Mouse (Mus musculus): ENCODE results near the gene Lsm2. TPM values are rescaled to one million over a fixed set of nuclear protein-coding genes. Genes with fewer than 3 reads are reported as not detected.

Gene Lsm2
- polyA plus RNA-seq, 1 experiment from 2014 or later = 216 TPM

DNA sequence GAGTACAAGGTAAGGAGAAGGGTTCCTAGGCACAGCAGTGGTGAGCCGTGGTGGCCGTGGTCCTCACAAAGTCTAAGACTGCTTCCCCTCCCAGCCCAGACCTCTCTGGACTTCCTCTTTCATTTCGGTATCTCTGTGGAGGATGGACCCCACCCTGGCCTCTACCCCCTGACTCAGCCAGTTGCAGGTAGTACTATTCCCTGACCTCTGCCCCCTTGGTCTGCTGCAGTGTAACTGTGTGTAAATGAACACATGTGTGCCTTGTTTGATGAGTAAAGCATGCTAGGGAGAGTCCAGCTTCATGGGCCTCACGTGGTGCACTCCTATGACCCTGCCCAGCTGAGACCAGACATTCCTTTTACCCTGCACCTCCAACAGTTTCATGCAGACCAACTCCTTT lies 42.1 kb downstream of the Lsm2 start:
- H3K36me3 ChIP-seq (ENCODE audit: control insufficient read depth, insufficient read depth, low read length) = no peaks in the 10 kb centered on the region
- H3K4me2 ChIP-seq (ENCODE audit: low read length) = no peak overlapping the region
- H3K9me3 ChIP-seq (ENCODE audit: control insufficient read depth, low read length) = no peaks in the 10 kb centered on the region
- ATAC-seq (replicated peaks; ENCODE audit: low FRiP score, low TSS enrichment, low read depth) = peak; percentile 14; the same call in 1 of the 2 replicates
- no peak for DNase-seq (ENCODE audit: low spot score)
- H3K4me3 ChIP-seq (ENCODE audit: low read depth, low read length) = no peak overlapping the region
- H3K27ac ChIP-seq (ENCODE audit: low read depth) = no peak overlapping the region
- no peaks in the 10 kb centered on the region for H3K27me3 ChIP-seq (replicated peaks; ENCODE audit: control insufficient read depth, insufficient read depth, low read length)
- H3K4me1 ChIP-seq (replicated peaks; ENCODE audit: control insufficient read depth, insufficient read depth, low read length) = peaks cover 20% of the 10 kb centered on the region; the same call in 1 of the 2 replicates
- no peak overlapping the region for H3K9ac ChIP-seq (ENCODE audit: low read length)
- WGBS = 63% methylated on average over 4 of the region's 4 CpGs

GRCm38 (mm10) chr17:35024261-35024660 lies 42.6 kb downstream of the Lsm2 start:
- no peak for ATAC-seq (replicated peaks; ENCODE audit: low FRiP score, low TSS enrichment, low read depth)
- H3K4me1 ChIP-seq (replicated peaks; ENCODE audit: control insufficient read depth, insufficient read depth, low read length) = peaks cover 20% of the 10 kb centered on the region; the same call in 1 of the 2 replicates
- no peaks in the 10 kb centered on the region for H3K9me3 ChIP-seq (ENCODE audit: control insufficient read depth, low read length)
- no peak overlapping the region for H3K4me3 ChIP-seq (ENCODE audit: low read depth, low read length)
- H3K9ac ChIP-seq (ENCODE audit: low read length) = no peak overlapping the region
- no peaks in the 10 kb centered on the region for H3K27me3 ChIP-seq (replicated peaks; ENCODE audit: control insufficient read depth, insufficient read depth, low read length)
- WGBS = 70% methylated on average over 13 of the region's 13 CpGs
- no peak overlapping the region for H3K27ac ChIP-seq (ENCODE audit: low read depth)
- H3K36me3 ChIP-seq (ENCODE audit: control insufficient read depth, insufficient read depth, low read length) = no peaks in the 10 kb centered on the region
- no peak for DNase-seq (ENCODE audit: low spot score)
- H3K4me2 ChIP-seq (ENCODE audit: low read length) = no peak overlapping the region

- Histone ChIP-seq H3K27ac (ENCODE audit: low read depth) (no peak overlapping the region), H3K27me3 (replicated peaks; ENCODE audit: control insufficient read depth, insufficient read depth, low read length) (no peaks in the 10 kb centered on the region), H3K4me1 (replicated peaks; ENCODE audit: control insufficient read depth, insufficient read depth, low read length) (peaks cover 20% of the 10 kb centered on the region; the same call in 1 of the 2 replicates), H3K9ac (ENCODE audit: low read length) (no peak overlapping the region), H3K9me3 (ENCODE audit: control insufficient read depth, low read length) (no peaks in the 10 kb centered on the region), H3K36me3 (ENCODE audit: control insufficient read depth, insufficient read depth, low read length) (no peaks in the 10 kb centered on the region), H3K4me2 (ENCODE audit: low read length) (no peak overlapping the region), H3K4me3 (ENCODE audit: low read depth, low read length) (no peak overlapping the region)
- no peak for ATAC-seq (replicated peaks; ENCODE audit: low FRiP score, low TSS enrichment, low read depth)
- DNase-seq (ENCODE audit: low spot score) = no peak
- WGBS = 59% methylated on average over 7 of the region's 10 CpGs
Measured at GRCm38 (mm10) chr17:35024691-35025488, 43.2 kb downstream of the Lsm2 start.

- no peak for DNase-seq (ENCODE audit: low spot score)
- no peaks in the 10 kb centered on the region for H3K27me3 ChIP-seq (replicated peaks; ENCODE audit: control insufficient read depth, insufficient read depth, low read length)
- H3K9ac ChIP-seq (ENCODE audit: low read length) = no peak overlapping the region
- no peak overlapping the region for H3K27ac ChIP-seq (ENCODE audit: low read depth)
- no peaks in the 10 kb centered on the region for H3K9me3 ChIP-seq (ENCODE audit: control insufficient read depth, low read length)
- no peak for ATAC-seq (replicated peaks; ENCODE audit: low FRiP score, low TSS enrichment, low read depth)
- H3K4me3 ChIP-seq (ENCODE audit: low read depth, low read length) = no peak overlapping the region
- 82% methylated on average over 5 of the region's 5 CpGs for WGBS
- no peaks in the 10 kb centered on the region for H3K36me3 ChIP-seq (ENCODE audit: control insufficient read depth, insufficient read depth, low read length)
- H3K4me2 ChIP-seq (ENCODE audit: low read length) = no peak overlapping the region
- H3K4me1 ChIP-seq (replicated peaks; ENCODE audit: control insufficient read depth, insufficient read depth, low read length) = peaks cover 20% of the 10 kb centered on the region; the same call in 1 of the 2 replicates
Measured at GRCm38 (mm10) chr17:35026206-35026605, 44.5 kb downstream of the Lsm2 start.

DNA sequence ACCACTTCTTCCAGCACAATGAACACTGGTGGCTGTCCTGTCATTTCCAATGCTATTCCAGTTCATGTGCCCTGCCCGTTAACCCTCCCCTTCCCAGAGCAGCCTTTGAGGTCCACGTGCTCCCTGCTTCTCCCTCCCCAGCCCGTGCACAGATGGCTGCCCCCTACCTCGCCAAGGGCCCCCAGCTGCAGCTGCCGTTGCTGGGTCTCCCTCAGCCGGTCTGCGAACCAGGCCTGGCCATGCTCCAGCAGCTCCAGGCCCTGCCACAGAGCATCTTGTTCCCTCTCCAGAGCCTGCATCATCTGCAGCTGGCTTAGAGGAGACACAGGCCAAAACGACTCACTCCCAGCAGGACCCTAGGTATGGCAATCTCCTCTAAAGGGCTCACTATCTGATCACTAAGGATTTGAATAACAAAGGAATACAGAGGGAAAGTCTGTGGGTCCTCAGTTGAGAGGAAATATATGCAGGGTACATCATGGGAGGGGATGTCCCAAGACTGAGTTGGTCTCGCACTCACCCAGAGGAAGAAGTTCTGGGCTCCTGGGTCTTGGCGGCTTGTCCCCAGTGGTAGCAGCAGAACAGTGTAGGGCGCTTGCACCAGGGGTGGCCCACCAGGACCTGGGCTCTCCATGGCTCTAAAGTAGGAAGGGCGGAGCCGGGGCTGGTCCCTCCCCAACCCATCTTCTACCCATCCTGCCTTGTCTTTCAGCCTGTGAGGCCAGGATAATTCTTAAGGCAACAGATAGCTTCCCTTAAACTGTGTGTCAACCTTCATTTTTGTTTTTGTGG lies 45.8 kb downstream of the Lsm2 start, which contains the start of gene Sapcd1:
TSS of gene Sapcd1 (minus strand) at position 740 of the 792 bp plus-strand sequence.
- 0 out of 2 replicates have a peak within 1 kb of the TSS, but pooled peaks have one; percentile 5 for H3K9ac ChIP-seq (ENCODE audit: low read length)
- WGBS = 38% methylated on average over 13 of the region's 13 CpGs

GRCm38 (mm10) chr17:35028315-35028714 lies 46.7 kb downstream of the Lsm2 start:
- H3K27ac ChIP-seq (ENCODE audit: low read depth) = no peak overlapping the region
- H3K4me1 ChIP-seq (replicated peaks; ENCODE audit: control insufficient read depth, insufficient read depth, low read length) = peaks cover 14% of the 10 kb centered on the region; the same call in 1 of the 2 replicates
- ATAC-seq (replicated peaks; ENCODE audit: low FRiP score, low TSS enrichment, low read depth) (no peak), DNase-seq (ENCODE audit: low spot score) (peak; percentile 48)
- WGBS = 64% methylated on average over 2 of the region's 2 CpGs
- H3K9me3 ChIP-seq (ENCODE audit: control insufficient read depth, low read length) = no peaks in the 10 kb centered on the region
- H3K4me2 ChIP-seq (ENCODE audit: low read length) = no peak overlapping the region
- H3K4me3 ChIP-seq (ENCODE audit: low read depth, low read length) = no peak overlapping the region
- no peak overlapping the region for H3K9ac ChIP-seq (ENCODE audit: low read length)
- no peaks in the 10 kb centered on the region for H3K27me3 ChIP-seq (replicated peaks; ENCODE audit: control insufficient read depth, insufficient read depth, low read length)
- H3K36me3 ChIP-seq (ENCODE audit: control insufficient read depth, insufficient read depth, low read length) = no peaks in the 10 kb centered on the region

More for the DNA sequence above, 45.8 kb downstream of the Lsm2 start, which contains the start of gene Sapcd1:
- H3K36me3 ChIP-seq (ENCODE audit: control insufficient read depth, insufficient read depth, low read length) = no peaks in the 10 kb centered on the region
- DNase-seq (ENCODE audit: low spot score) (peak; percentile 67), ATAC-seq (replicated peaks; ENCODE audit: low FRiP score, low TSS enrichment, low read depth) (peak; percentile 40)
- H3K27me3 ChIP-seq (replicated peaks; ENCODE audit: control insufficient read depth, insufficient read depth, low read length) = no peaks in the 10 kb centered on the region
- H3K4me2 ChIP-seq (ENCODE audit: low read length) = peak within 1 kb of the TSS; percentile 29
- peak within 1 kb of the TSS; percentile 77 for H3K27ac ChIP-seq (ENCODE audit: low read depth)
- peaks cover 14% of the 10 kb centered on the region; the same call in 1 of the 2 replicates for H3K4me1 ChIP-seq (replicated peaks; ENCODE audit: control insufficient read depth, insufficient read depth, low read length)
- H3K4me3 ChIP-seq (ENCODE audit: low read depth, low read length) = peak within 1 kb of the TSS; percentile 1; the same call in 1 of the 2 replicates
- no peaks in the 10 kb centered on the region for H3K9me3 ChIP-seq (ENCODE audit: control insufficient read depth, low read length)

- Histone ChIP-seq H3K9ac (ENCODE audit: low read length) (no peak overlapping the region), H3K4me1 (replicated peaks; ENCODE audit: control insufficient read depth, insufficient read depth, low read length) (peaks cover 11% of the 10 kb centered on the region; the same call in 1 of the 2 replicates), H3K27ac (ENCODE audit: low read depth) (no peak overlapping the region), H3K4me3 (ENCODE audit: low read depth, low read length) (no peak overlapping the region), H3K4me2 (ENCODE audit: low read length) (no peak overlapping the region), H3K27me3 (replicated peaks; ENCODE audit: control insufficient read depth, insufficient read depth, low read length) (no peaks in the 10 kb centered on the region), H3K9me3 (ENCODE audit: control insufficient read depth, low read length) (no peaks in the 10 kb centered on the region), H3K36me3 (ENCODE audit: control insufficient read depth, insufficient read depth, low read length) (no peaks in the 10 kb centered on the region)
- no peak for ATAC-seq (replicated peaks; ENCODE audit: low FRiP score, low TSS enrichment, low read depth)
- WGBS = 38% methylated on average over 19 of the region's 19 CpGs
- no peak for DNase-seq (ENCODE audit: low spot score)
Measured at GRCm38 (mm10) chr17:35029691-35030532, 48.2 kb downstream of the Lsm2 start.

DNA sequence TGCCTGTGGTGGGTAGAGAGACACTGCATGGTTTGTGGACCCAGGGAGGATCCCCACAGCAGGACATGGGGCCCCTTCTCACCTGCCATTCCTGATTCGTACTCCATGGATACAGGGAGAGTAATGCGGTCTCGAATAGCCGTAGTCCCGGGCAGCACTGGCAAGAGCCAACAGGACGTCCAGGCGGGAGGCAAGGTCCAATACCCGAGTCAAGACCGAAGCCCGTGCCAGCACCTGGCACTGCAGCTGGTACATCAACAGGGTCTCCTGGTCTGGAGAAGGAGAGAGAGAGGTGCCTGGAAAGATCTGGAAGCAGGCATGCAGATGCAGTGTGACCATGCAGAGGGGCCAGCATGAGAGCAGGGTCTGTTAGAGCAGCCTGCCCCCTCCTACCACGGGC lies 49.6 kb downstream of the Lsm2 start:
- H3K9ac ChIP-seq (ENCODE audit: low read length) = no peak overlapping the region
- no peaks in the 10 kb centered on the region for H3K9me3 ChIP-seq (ENCODE audit: control insufficient read depth, low read length)
- H3K36me3 ChIP-seq (ENCODE audit: control insufficient read depth, insufficient read depth, low read length) = no peaks in the 10 kb centered on the region
- no peaks in the 10 kb centered on the region for H3K27me3 ChIP-seq (replicated peaks; ENCODE audit: control insufficient read depth, insufficient read depth, low read length)
- WGBS = 91% methylated on average over 11 of the region's 11 CpGs
- H3K27ac ChIP-seq (ENCODE audit: low read depth) = no peak overlapping the region
- no peak overlapping the region for H3K4me2 ChIP-seq (ENCODE audit: low read length)
- H3K4me1 ChIP-seq (replicated peaks; ENCODE audit: control insufficient read depth, insufficient read depth, low read length) = peaks cover 11% of the 10 kb centered on the region; the same call in 1 of the 2 replicates
- no peak overlapping the region for H3K4me3 ChIP-seq (ENCODE audit: low read depth, low read length)
- ATAC-seq (replicated peaks; ENCODE audit: low FRiP score, low TSS enrichment, low read depth) (no peak), DNase-seq (ENCODE audit: low spot score) (no peak)
